Mouse (Mus musculus) forebrain, embryonic 12.5 days (tissue): ENCODE measurements at regions not wholly inside any gene's neighbourhood (a gene's known extent, or its start where the extent isn't known, plus 50 kb on each side); places are given as distances from the start of the nearest gene placed in this dataset.

Experiments
- ATAC-seq: fragments of 200-750 bp; cut with Nextera tagmentation; 2 replicates; pipeline ENCODE4 v1.8.0; 2017; ENCODE audit warnings: moderate TSS enrichment; ENCODE audit not compliant: low FRiP score
- H3K27ac ChIP-seq: fragments of 300-500 bp; sonication (generic); 2 replicates; pipeline ENCODE4 v1.5.1; 2016; ENCODE audit warnings: mild to moderate bottlenecking
- H3K27me3 ChIP-seq: fragments of 300-500 bp; sonication (generic); 2 replicates; pipeline ENCODE4 v1.6.1; 2016; ENCODE audit warnings: mild to moderate bottlenecking
- H3K36me3 ChIP-seq: fragments of 300-500 bp; sonication (generic); replicated peaks from 2 replicates; pipeline ENCODE4 v1.6.1; 2016; ENCODE audit warnings: mild to moderate bottlenecking
- H3K4me1 ChIP-seq: fragments of 300-500 bp; sonication (generic); 2 replicates; pipeline ENCODE4 v1.6.1; 2016
- H3K4me2 ChIP-seq: fragments of 300-500 bp; sonication (generic); 2 replicates; pipeline ENCODE4 v1.6.1; 2016; ENCODE audit warnings: mild to moderate bottlenecking, moderate library complexity
- H3K4me3 ChIP-seq: fragments of 300-500 bp; sonication (generic); replicated peaks from 2 replicates; pipeline ENCODE4 v1.5.1; 2016; ENCODE audit warnings: mild to moderate bottlenecking
- H3K9ac ChIP-seq: fragments of 300-500 bp; sonication (generic); 2 replicates; pipeline ENCODE4 v1.6.1; 2016; ENCODE audit warnings: mild to moderate bottlenecking
- H3K9me3 ChIP-seq: fragments of 300-500 bp; sonication (generic); 2 replicates; pipeline ENCODE4 v1.6.1; 2016
- WGBS: fragments of 180-500 bp; shearing (Covaris S2); methylation state at CpG from one replicate; pipeline ENCODE4 v1.1.7; 2016; 5-methylcytosine and 5-hydroxymethylcytosine counted together

DNA sequence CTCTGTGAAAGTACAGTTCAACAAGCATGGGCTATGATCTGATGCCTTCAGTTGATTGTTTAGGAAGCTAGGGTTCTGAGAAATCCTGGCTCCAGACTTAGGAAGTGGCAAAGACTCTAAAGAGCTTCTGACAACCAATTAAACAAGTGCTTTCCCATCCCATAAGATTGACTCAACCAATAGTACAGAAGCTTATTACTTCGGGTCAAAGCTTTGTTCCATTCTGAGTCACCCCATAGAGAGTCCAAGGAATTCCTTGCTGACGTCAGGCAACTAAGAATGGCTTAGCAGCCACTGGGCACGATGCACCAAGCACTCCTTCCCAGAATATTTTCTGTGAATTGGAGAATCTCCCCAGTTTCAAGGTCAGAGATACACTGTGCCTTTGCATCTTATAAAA is 59.0 kb upstream of the Ntm start:
- no peak overlapping the region for H3K9ac ChIP-seq
- no peaks in the 10 kb centered on the region for H3K27me3 ChIP-seq
- no peak overlapping the region for H3K4me2 ChIP-seq
- H3K4me1 ChIP-seq, result peaks cover 5% of the 10 kb centered on the region; the same call in 1 of the 2 replicates
- ATAC-seq, result no peak
- 69% methylated on average over 3 of the region's 3 CpGs for WGBS
- no peak overlapping the region for H3K4me3 ChIP-seq
- H3K27ac ChIP-seq, result no peak overlapping the region
- no peaks in the 10 kb centered on the region for H3K36me3 ChIP-seq
- H3K9me3 ChIP-seq, result no peaks in the 10 kb centered on the region

DNA sequence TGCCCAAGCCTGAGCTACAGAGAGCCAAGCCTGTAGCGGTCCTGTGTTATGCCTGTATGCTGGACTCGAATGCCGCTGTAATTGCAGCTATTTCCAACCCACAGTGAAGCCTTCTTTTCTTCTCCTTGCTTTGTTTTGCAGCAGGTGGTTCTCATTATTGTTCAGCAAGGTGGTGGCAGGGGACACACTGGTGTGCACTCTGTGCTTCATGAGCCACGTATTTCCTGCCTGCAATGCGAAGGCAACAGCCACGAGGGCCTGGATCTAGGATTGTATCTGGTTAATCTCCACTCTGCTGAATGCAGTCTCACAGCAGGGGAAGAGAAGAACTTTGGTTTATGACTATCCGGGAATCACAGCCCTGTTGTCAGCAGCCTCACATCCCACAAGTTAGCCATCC is 62.3 kb upstream of the Ntm start:
- 42% methylated on average over 7 of the region's 7 CpGs for WGBS
- ATAC-seq, result no peak
- Histone ChIP-seq H3K4me2 (no peak overlapping the region), H3K9me3 (no peaks in the 10 kb centered on the region), H3K36me3 (no peaks in the 10 kb centered on the region), H3K27ac (no peak overlapping the region), H3K9ac (no peak overlapping the region), H3K27me3 (no peaks in the 10 kb centered on the region), H3K4me1 (peaks cover 5% of the 10 kb centered on the region; the same call in 1 of the 2 replicates), H3K4me3 (no peak overlapping the region)

DNA sequence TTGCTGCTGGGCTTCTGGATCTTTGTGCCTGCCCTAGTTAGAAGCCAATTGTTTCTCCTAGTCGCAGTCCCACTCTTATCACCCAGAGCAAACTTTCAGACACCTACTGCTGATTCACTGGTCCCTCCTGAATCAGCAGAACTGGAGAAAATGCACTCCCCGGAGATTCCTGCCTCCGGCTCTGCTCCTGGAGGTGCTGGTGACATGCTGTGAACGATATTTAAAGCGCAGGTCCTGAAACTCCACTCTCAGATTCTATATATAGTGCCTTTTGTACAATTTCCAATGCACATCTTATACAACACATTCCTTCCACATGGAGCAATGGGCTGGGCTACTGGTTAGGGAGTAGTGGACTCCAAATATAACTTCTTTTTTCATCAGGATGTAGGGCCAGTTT is 64.0 kb upstream of the Ntm start:
- 79% methylated on average over 5 of the region's 5 CpGs for WGBS
- H3K9ac ChIP-seq, result no peak overlapping the region
- no peak for ATAC-seq
- H3K36me3 ChIP-seq, result no peaks in the 10 kb centered on the region
- H3K9me3 ChIP-seq, result no peaks in the 10 kb centered on the region
- no peaks in the 10 kb centered on the region for H3K27me3 ChIP-seq
- H3K27ac ChIP-seq, result no peak overlapping the region
- peaks cover 5% of the 10 kb centered on the region; the same call in 1 of the 2 replicates for H3K4me1 ChIP-seq
- H3K4me2 ChIP-seq, result no peak overlapping the region
- H3K4me3 ChIP-seq, result no peak overlapping the region

DNA sequence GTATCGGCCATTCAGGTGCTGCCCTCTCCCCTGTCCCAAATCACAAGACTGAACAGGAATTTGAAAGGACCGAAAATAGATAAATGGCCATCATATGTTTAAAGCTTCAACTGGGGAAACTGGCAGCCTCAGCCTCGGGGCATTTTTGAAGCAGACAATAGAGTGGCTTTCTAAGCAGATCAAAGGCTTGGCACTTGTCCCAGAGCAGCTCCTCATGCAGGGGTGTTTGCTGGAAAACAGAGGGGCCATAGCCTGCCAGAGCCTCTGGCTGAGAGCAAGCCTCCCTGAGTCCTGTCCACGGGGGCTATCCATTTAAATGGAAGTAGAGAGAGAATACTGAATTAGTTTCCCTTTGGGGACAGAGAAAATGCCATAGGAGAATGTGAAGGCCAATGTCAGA is 77.5 kb upstream of the Ntm start:
- peaks cover 11% of the 10 kb centered on the region for H3K4me1 ChIP-seq
- no peak overlapping the region for H3K9ac ChIP-seq
- ATAC-seq, result peak; percentile 90
- no peaks in the 10 kb centered on the region for H3K9me3 ChIP-seq
- no peaks in the 10 kb centered on the region for H3K27me3 ChIP-seq
- WGBS, result 4% methylated on average over 4 of the region's 4 CpGs
- H3K4me3 ChIP-seq, result no peak overlapping the region
- H3K27ac ChIP-seq, result peak overlapping the region; percentile 32; the same call in 1 of the 2 replicates
- no peak overlapping the region for H3K4me2 ChIP-seq
- no peaks in the 10 kb centered on the region for H3K36me3 ChIP-seq

DNA sequence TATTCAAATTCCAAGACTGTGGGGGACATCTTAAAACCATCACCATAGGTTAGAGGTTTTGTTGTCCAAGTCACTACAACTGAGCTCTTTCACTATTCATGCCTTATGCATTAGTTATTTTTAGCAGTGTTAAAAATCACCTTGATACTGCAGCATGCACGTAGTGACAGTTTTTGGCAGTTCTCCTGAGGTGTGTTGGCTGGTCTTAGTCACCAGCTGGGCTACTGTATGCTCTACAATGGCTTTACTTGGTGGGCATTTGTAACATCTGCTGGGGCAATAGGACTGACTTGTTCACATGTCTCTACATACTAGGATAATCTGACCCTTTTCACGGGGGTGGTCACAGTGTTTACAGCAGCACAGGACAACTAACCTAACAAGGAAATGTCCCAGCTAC is 101.6 kb upstream of the Ntm start:
- Histone ChIP-seq H3K9ac (no peak overlapping the region), H3K4me2 (no peak overlapping the region), H3K27me3 (no peaks in the 10 kb centered on the region), H3K4me1 (peaks cover 7% of the 10 kb centered on the region), H3K27ac (no peak overlapping the region), H3K36me3 (no peaks in the 10 kb centered on the region), H3K9me3 (no peaks in the 10 kb centered on the region), H3K4me3 (no peak overlapping the region)
- WGBS, result 83% methylated on average over 2 of the region's 2 CpGs
- ATAC-seq, result no peak

DNA sequence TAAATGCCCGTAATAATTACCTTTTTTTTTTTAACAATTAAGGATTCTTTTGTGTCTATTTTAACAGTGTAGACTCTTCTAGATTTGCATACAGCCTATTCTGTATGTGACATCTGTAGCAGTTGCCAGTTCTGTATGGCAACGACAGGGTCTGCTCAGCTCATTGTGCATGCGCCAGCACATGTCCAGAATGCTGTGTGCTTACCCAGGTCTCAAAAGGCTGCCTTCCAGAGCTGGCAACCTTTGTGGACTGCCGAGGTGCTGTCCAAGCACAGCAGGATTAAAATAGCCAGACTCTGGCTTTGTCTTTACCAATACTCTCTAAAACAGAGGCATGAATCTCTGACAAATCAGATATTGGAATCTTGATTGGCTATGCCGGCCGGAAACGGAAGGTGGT is 105.0 kb upstream of the Ntm start:
- no peak overlapping the region for H3K9ac ChIP-seq
- H3K4me3 ChIP-seq, result no peak overlapping the region
- WGBS, result 63% methylated on average over 7 of the region's 7 CpGs
- H3K4me2 ChIP-seq, result no peak overlapping the region
- H3K27ac ChIP-seq, result no peak overlapping the region
- no peaks in the 10 kb centered on the region for H3K36me3 ChIP-seq
- no peak for ATAC-seq
- H3K4me1 ChIP-seq, result peaks cover 7% of the 10 kb centered on the region
- H3K9me3 ChIP-seq, result no peaks in the 10 kb centered on the region
- no peaks in the 10 kb centered on the region for H3K27me3 ChIP-seq

GRCm38 (mm10) chr9:30075233-30075632 is 112.3 kb upstream of the Ntm start:
- no peaks in the 10 kb centered on the region for H3K9me3 ChIP-seq
- H3K4me1 ChIP-seq, result peaks cover 5% of the 10 kb centered on the region; the same call in 1 of the 2 replicates
- ATAC-seq, result no peak
- H3K27me3 ChIP-seq, result no peaks in the 10 kb centered on the region
- 87% methylated on average over 3 of the region's 3 CpGs for WGBS
- H3K4me3 ChIP-seq, result no peak overlapping the region
- no peak overlapping the region for H3K4me2 ChIP-seq
- no peaks in the 10 kb centered on the region for H3K36me3 ChIP-seq
- no peak overlapping the region for H3K27ac ChIP-seq
- H3K9ac ChIP-seq, result no peak overlapping the region

GRCm38 (mm10) chr9:30076006-30076405 is 113.1 kb upstream of the Ntm start:
- no peaks in the 10 kb centered on the region for H3K36me3 ChIP-seq
- H3K27ac ChIP-seq, result no peak overlapping the region
- ATAC-seq, result no peak
- H3K4me2 ChIP-seq, result no peak overlapping the region
- no peaks in the 10 kb centered on the region for H3K9me3 ChIP-seq
- 87% methylated on average over 6 of the region's 6 CpGs for WGBS
- H3K9ac ChIP-seq, result no peak overlapping the region
- H3K4me1 ChIP-seq, result peaks cover 5% of the 10 kb centered on the region; the same call in 1 of the 2 replicates
- no peak overlapping the region for H3K4me3 ChIP-seq
- no peaks in the 10 kb centered on the region for H3K27me3 ChIP-seq

DNA sequence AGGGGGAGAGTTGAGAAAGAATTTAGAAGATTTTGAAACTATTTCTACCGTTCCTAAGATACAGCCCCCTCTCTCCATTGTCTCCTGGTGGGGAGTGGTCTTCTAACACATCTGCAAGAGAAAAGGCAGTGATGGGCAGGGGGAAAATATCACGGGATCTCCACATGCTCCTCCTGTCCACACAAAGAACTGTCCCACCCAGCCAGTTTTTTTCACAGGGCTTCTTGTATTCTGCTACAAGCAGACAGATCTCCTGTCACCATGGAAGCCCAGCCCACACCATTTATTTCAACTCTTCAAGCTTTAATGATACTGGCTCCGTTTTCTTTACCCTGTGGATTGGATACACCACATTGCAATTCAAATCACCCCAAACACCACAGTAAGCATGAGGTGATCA is 113.5 kb upstream of the Ntm start:
- Histone ChIP-seq H3K36me3 (no peaks in the 10 kb centered on the region), H3K9me3 (no peaks in the 10 kb centered on the region), H3K4me1 (peaks cover 5% of the 10 kb centered on the region; the same call in 1 of the 2 replicates), H3K27me3 (no peaks in the 10 kb centered on the region), H3K4me2 (no peak overlapping the region), H3K9ac (no peak overlapping the region), H3K27ac (no peak overlapping the region), H3K4me3 (no peak overlapping the region)
- 35% methylated on average over 3 of the region's 3 CpGs for WGBS
- no peak for ATAC-seq

DNA sequence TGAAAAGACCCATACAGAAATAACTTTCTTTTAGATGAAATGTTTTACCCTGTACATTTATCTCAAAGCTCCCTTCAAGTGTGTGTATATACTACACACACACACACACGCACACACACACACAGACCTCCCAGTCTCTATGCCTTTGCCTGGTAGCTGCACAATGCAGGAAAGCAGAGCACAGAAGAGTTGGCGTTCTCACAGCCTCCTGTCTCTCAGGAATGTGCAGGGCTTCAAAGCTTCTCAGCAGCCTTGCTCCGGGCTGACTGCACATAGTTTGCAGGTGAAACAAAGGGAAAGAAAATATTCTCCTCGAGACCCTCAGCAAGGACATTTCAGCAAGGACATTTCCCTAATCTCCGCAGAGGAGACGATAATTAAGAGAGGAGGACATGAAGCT is 139.0 kb upstream of the Ntm start:
- H3K4me3 ChIP-seq, result no peak overlapping the region
- no peaks in the 10 kb centered on the region for H3K36me3 ChIP-seq
- no peak overlapping the region for H3K27ac ChIP-seq
- H3K27me3 ChIP-seq, result no peaks in the 10 kb centered on the region; the same call in 1 of the 2 replicates
- no peak overlapping the region for H3K9ac ChIP-seq
- peaks cover 5% of the 10 kb centered on the region; the same call in 1 of the 2 replicates for H3K4me1 ChIP-seq
- ATAC-seq, result no peak
- WGBS, result 41% methylated on average over 6 of the region's 6 CpGs
- H3K4me2 ChIP-seq, result no peak overlapping the region
- H3K9me3 ChIP-seq, result no peaks in the 10 kb centered on the region

- no peak overlapping the region for H3K27ac ChIP-seq
- H3K9me3 ChIP-seq, result no peaks in the 10 kb centered on the region
- 84% methylated on average over 3 of the region's 3 CpGs for WGBS
- H3K9ac ChIP-seq, result no peak overlapping the region
- H3K27me3 ChIP-seq, result no peaks in the 10 kb centered on the region
- ATAC-seq, result no peak
- H3K4me2 ChIP-seq, result no peak overlapping the region
- H3K4me3 ChIP-seq, result no peak overlapping the region
- no peaks in the 10 kb centered on the region for H3K4me1 ChIP-seq
- H3K36me3 ChIP-seq, result no peaks in the 10 kb centered on the region
Measured at GRCm38 (mm10) chr9:30122371-30122770, 159.4 kb upstream of the Ntm start.

- Histone ChIP-seq H3K9me3 (no peaks in the 10 kb centered on the region), H3K36me3 (no peaks in the 10 kb centered on the region), H3K4me1 (peaks cover under 1% of the 10 kb centered on the region; the same call in 1 of the 2 replicates), H3K9ac (no peak overlapping the region), H3K27me3 (no peaks in the 10 kb centered on the region), H3K4me2 (no peak overlapping the region), H3K4me3 (no peak overlapping the region), H3K27ac (no peak overlapping the region)
- no peak for ATAC-seq
- WGBS, result 78% methylated on average over 6 of the region's 6 CpGs
Measured at GRCm38 (mm10) chr9:30129151-30129550, 166.2 kb upstream of the Ntm start.

DNA sequence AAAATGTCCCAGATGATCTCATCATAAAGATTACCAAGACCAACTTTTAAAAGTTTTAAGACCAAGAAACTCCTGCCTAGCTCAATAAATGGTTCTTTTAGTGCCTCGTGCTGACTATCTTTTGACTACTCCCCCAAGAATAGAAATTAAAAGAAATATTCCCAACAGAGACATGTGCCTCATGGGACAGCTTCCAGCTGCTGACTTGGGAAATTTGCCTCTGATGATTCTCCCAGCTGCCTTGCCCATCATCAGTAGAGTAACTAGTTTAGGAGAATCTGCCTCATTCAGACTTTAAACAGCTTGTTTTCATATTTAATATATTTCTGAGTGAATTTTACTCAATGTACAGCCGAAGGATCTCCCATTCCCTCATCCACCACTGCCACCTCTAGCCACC is 168.7 kb upstream of the Ntm start:
- no peak for ATAC-seq
- Histone ChIP-seq H3K4me3 (no peak overlapping the region), H3K36me3 (no peaks in the 10 kb centered on the region), H3K9ac (no peak overlapping the region), H3K4me1 (peaks cover 8% of the 10 kb centered on the region), H3K27ac (no peak overlapping the region), H3K27me3 (peaks cover 5% of the 10 kb centered on the region; the same call in 1 of the 2 replicates), H3K9me3 (no peaks in the 10 kb centered on the region), H3K4me2 (no peak overlapping the region)
- WGBS, result 92% methylated on average over 2 of the region's 2 CpGs
